Mouse (Mus musculus): ENCODE measurements around the gene Sycn.
"Not testable (repeated sequence)": the region's sequence is repeated elsewhere in the genome, so short reads cannot be mapped to it uniquely, and the experiment has no call there.

Gene Sycn

GRCm38 (mm10) chr7:28540526-28540925, at the start of gene Sycn:
Gene Sycn, plus strand, starts transcription at chr7:28540885.
- DNase-seq (ENCODE audit: low read depth in 1 of 2, low spot score in 2 of 2), result no peak

- no peak for DNase-seq (ENCODE audit: low read depth in 1 of 2, low spot score in 2 of 2)
Measured at GRCm38 (mm10) chr7:28490903-28491302, 49.8 kb upstream of the Sycn start.

DNA sequence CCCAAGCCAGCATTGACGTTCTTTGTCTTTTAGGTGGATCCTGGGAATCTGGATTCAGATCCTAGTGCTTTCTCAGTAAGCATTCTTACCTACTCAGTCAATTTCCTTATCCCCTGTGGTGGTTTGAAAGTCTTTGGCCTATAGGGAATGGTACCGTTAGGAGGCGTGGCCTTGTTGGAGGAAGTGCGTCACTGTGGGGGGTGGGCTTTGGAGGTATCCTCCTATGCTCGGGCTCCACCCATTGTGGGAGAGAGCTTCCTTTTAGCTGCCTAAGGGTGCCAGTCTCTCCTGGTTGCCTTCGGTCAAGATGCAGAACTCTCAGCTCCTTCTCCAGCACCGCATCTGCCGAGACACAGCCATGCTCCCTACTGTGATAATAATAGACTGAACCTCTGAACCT, 48.4 kb upstream of the Sycn start:
- no peak for DNase-seq (ENCODE audit: low read depth in 1 of 2, low spot score in 2 of 2)

GRCm38 (mm10) chr7:28495426-28495825, 45.3 kb upstream of the Sycn start:
- DNase-seq (ENCODE audit: low read depth in 1 of 2, low spot score in 2 of 2), result no peak

DNA sequence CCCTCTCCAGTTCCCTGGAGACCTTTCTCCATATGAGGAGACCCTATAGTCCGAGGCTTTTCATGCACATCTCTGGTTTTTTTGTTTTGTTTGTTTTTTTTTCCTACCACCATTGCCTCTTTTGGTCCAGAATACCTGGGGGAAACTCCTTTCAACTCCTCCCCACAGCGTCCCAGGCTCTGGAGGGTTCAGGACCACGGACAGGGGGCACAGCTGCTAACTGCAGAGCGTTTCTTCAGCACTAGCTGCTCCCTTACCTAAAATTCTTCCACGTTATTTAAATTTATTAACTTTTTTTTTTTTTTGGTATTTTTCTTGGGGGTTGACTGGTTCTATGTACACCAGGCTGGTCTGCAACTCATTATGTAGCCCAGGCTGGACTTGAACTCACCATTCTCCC, 35.1 kb upstream of the Sycn start:
- DNase-seq (ENCODE audit: low read depth in 1 of 2, low spot score in 2 of 2), result no peak

GRCm38 (mm10) chr7:28509121-28509520, 31.6 kb upstream of the Sycn start:
- not testable (repeated sequence) for DNase-seq (ENCODE audit: low read depth in 1 of 2, low spot score in 2 of 2)

DNA sequence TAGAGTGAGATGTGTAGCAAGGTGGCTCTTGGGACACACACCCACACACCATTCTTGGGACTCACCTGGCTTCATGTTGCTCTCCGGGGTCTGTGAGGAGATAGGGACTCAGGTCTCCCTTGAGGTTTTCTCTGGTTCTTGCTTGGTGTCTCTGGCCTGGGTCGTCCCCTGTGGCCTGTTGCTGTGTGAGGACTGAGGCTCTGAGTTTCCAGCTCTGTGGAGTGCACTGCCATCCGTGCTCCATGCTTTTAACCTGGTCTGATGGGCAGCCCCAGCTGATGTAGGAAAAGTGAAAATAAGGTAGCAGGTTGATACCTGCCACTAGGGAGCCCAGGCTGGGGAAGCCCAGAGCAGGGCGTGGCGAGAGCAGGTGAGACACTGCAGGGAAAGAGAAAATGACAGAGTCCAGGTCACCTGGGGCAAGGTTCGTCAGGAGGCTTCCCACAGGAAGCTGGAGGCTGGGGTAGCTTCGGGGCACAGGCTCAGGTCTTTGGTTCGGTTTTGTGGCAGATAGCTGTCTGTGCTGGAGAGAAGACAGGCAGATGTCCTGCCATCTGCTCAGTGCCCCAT, 30.2 kb upstream of the Sycn start, which contains the start of gene Ifnl2:
Gene Ifnl2 (minus strand): TSS at position 51 of the 570 bp plus-strand sequence.
- not testable (repeated sequence) for DNase-seq (ENCODE audit: low read depth in 1 of 2, low spot score in 2 of 2)

- DNase-seq (ENCODE audit: low read depth in 1 of 2, low spot score in 2 of 2), result no peak
Measured at GRCm38 (mm10) chr7:28511441-28511840, 29.2 kb upstream of the Sycn start.

DNA sequence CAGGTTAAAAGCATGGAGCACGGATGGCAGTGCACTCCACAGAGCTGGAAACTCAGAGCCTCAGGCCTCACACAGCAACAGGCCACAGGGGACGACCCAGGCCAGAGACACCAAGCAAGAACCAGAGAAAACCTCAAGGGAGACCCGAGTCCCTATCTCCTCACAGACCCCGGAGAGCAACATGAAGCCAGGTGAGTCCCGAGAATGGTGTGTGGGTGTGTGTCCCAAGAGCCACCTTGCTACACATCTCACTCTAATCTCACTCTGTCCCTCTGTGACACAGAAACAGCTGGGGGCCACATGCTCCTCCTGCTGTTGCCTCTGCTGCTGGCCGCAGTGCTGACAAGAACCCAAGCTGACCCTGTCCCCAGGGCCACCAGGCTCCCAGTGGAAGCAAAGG, 18.1 kb upstream of the Sycn start, which contains the start of gene Ifnl3:
Gene Ifnl3 (plus strand): TSS at position 301 of the 400 bp plus-strand sequence.
- not testable (repeated sequence) for DNase-seq (ENCODE audit: low read depth in 1 of 2, low spot score in 2 of 2)

DNA sequence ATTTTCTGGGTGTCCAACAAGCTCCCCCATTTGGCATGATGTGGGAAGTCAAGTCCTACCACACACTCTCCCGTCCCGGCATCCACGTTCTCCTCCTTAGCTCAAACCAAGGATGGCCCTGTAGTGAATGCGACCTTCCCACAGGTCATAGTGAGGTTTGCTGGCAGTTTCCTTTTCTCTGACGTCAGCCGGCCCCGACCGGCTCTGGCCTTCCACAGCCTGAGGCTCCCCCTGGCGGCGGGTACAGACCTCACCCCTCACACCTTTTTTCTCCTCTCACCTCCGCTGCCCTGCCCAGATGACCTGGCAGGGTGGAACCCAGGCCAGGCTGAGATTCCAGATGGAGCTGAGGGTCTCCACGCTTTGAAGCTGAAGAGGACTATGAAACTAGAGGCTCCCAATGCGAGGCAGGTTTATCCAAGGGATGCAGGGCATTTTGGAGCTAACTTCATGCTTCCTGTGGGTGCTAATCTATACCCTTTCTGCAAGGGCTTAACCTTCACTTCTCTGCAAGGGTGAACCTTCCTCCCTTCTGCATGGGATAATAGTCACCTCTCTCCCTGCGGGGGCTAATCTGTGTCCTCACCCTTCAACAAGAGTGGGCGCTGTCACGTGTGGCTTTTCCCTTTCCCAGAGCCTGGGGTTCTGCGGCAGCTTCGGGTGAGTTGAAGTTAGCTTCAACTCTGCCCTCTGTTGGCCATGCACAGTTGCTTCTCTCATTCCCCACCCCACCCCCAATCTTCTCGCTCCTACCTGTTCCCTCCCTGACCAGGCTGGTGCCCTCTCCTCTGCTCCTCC, 12.6 kb upstream of the Sycn start:
- DNase-seq (ENCODE audit: low read depth in 1 of 2, low spot score in 2 of 2), result peak; percentile 41 to 75

DNA sequence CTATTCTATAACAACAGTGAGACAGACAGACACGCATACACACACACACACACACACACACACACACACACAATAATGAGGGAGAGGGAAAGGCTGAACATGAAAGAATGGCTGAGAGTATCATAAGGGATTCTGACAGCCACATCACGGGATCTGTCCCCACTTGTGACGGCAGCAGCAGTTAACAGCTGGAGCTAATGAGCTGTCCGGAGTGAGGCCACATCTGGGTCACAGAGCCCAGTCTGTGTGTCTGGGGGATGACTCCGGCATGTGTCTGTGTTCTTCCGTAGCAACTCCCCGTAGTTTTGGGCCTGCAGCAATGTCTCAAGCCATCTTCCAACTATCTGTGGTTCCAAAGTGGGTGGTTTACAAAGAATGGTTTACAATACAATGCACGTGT, 8.7 kb upstream of the Sycn start:
- DNase-seq (ENCODE audit: low read depth in 1 of 2, low spot score in 2 of 2), result no peak

GRCm38 (mm10) chr7:28538886-28539285, 1.8 kb upstream of the Sycn start:
- DNase-seq (ENCODE audit: low read depth in 1 of 2, low spot score in 2 of 2), result not testable (repeated sequence)

GRCm38 (mm10) chr7:28544051-28544601, 3.4 kb downstream of the Sycn start:
- no peak for DNase-seq (ENCODE audit: low read depth in 1 of 2, low spot score in 2 of 2)

- no peak for DNase-seq (ENCODE audit: low read depth in 1 of 2, low spot score in 2 of 2)
Measured at GRCm38 (mm10) chr7:28545048-28545890, 4.6 kb downstream of the Sycn start.

DNA sequence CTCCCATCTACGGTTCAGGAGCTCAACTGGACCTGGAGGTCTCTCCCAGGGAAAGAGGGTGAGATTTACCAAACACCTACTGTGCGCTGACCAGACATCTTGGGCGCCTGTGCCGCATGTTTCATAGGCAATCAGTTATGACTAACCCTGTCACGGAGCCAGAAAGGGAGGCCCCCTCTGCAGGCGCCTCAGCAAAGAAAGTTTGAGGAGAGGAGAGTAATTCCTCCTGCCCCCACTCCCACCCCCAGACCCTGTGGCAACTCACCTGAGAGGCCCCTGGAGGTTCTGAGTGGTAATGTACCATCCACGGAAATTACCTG, 5.2 kb downstream of the Sycn start:
- no peak for DNase-seq (ENCODE audit: low read depth in 1 of 2, low spot score in 2 of 2)

GRCm38 (mm10) chr7:28546649-28547048, 6.0 kb downstream of the Sycn start:
- no peak for DNase-seq (ENCODE audit: low read depth in 1 of 2, low spot score in 2 of 2)

DNA sequence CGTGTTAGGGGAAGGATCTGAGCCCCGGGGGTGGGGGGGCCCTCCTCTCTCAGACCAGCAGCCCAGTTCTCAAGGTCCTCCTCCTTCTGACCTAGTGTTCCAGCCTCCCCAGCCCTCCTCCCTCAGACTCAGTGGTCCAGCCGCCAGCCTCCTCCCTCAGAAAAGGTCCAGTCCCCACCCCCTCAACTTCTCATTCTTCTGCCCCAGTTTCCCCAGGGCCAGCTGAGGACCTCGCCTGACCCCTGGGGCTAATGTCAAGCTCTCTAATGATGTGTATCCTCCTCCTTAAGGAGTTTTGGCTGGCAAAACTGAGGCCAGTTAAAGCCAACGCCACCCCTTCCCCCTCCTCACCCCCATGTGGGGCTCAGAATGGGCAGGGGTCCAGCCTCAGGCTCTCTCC, 6.5 kb downstream of the Sycn start, which contains the start of gene Nccrp1:
Gene Nccrp1 (minus strand): TSS at position 101 of the 400 bp plus-strand sequence.
- DNase-seq (ENCODE audit: low read depth in 1 of 2, low spot score in 2 of 2), result no peak

DNA sequence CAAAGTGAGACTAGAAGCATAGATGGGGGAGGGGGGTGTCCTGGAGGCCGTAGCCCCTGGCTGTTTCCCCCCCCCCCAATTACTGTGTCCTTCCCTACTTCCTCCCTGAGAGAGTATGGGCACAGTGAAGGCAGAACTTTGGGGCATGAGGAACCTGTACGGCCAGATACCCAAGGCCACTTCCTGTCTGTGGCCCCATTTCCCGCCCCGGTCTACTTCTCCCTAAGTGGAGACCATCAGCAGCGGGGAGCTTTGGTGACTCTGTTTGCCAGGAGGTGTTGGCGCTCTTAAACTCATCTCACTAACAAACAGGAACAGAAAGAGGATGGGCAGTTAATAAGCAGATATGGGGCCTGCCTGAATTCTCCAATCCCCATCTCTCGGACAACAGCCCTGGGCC, 6.9 kb downstream of the Sycn start:
- DNase-seq (ENCODE audit: low read depth in 1 of 2, low spot score in 2 of 2), result peak in 1 of 2 experiments; percentile 28

- DNase-seq (ENCODE audit: low read depth in 1 of 2, low spot score in 2 of 2), result no peak
Measured at GRCm38 (mm10) chr7:28553076-28553475, 12.4 kb downstream of the Sycn start.

DNA sequence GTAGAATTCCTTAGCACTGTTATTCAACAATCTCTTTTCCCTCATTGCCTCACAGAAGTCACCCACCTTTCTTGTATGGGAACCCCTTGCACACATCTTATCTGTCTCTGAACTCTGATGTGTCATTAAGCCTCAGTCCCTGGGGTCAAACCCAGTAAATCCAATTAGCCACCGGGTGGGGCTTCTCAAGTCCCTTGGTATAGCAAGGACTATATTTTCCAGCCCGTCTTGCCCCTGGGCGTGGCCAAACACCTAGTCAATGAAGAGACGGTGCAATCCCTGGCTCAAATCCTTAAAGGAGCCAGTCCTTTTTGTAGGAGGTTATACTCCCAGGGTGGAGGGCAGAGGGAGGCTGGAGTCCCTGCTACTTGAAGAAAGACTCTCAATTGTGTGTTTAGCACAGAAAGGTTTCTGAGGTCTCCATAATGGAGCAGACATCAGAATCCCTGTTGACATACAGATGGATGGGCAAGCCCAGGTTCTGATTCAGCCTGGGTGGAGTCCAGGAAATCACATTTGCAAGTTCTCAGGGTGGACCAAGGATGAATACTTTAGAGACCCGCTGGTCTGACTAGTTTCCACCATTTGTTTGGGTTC, 15.4 kb downstream of the Sycn start:
- DNase-seq (ENCODE audit: low read depth in 1 of 2, low spot score in 2 of 2), result no peak

- no peak for DNase-seq (ENCODE audit: low read depth in 1 of 2, low spot score in 2 of 2)
Measured at GRCm38 (mm10) chr7:28557069-28557468, 16.4 kb downstream of the Sycn start.

Measured in monocyte, adult 2 months (primary cell).